Mouse (Mus musculus) spleen, adult 10 weeks (tissue): Measurements from ENCODE around the gene Tgfb3. TPM values are rescaled to one million over a fixed set of nuclear protein-coding genes. Genes with fewer than 3 reads are reported as not detected.

Experiments used
- polyA plus RNA-seq: library from polyadenylated mRNA; stranded (reverse); fragments of 350-450 nt; fragmentation: Illumina TruSeq; extraction: RNeasy Lipid Tissue Mini Kit (QIAGEN cat#74804); gene quantifications from one replicate; pipeline ENCODE4 v1.2.3, GENCODE M21; 2015; ENCODE audit warnings: low replicate concordance; ENCODE audit not compliant: insufficient read depth

The Tgfb3 gene
- 2.7 TPM for polyA plus RNA-seq

DNA sequence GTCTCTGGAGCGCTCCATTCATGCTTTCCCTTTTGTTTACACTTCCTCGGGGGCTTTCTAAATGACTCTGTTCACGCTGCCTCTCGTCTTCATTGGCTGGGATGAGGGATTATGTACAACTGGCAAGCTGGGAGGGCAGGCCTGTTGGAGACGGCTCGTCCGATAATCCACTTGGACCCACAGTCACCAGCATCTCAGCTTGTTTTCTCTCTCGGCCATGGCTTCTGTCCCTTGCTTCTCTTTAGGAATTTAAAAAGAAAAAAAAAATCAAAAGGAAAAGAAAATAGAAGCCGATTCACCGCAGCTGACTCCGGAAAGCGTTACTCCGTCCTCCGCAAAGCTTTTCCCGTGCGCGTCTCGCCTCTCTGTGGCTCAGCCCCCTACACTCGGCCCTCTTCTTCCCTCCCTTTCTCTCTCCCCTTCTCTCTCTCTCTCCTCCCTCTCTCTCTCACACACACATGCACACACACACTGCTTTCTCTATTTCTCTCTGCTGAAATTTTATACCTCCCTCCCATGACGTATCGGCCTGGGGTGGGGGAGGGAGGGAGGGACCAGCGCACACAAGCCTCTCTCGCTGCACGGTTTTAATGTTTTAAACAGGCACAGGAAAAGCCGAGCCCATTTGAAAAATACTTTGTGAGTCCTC, at the start of gene Tgfb3:
TSS of gene Tgfb3 (minus strand) at position 489 of the 649 bp plus-strand sequence.

DNA sequence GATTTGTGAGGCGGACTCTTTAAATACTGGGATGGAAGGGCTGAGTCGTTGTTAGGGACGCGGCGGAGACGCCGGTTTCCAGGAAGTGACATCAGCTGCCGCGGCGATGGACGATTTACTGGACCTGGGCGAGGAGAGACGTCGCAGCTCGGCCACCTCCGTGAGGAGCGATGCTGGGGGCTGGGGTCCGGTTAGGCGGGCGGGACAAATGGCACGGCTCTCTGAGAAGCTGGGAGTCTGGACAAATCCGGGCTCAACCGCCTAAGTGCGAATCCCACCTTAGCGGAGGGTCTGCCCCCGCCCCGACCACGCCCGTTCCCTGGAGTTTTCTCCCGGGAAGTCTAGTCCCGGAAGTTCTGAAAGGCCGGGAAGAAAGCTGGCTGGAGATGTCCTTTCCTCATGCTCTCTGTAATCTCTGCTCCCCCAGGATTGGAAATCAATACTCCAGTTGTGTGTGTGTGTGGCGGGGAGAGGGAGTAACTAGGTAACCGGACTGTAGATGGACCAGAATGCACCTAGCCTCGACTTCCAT, 3.7 kb upstream of the Tgfb3 start, which contains the start of gene Ift43:
TSS of gene Ift43 (plus strand) at position 61 of the 532 bp plus-strand sequence.

Other genes starting within 250 kb of the Tgfb3 start
- gene Ift43, start 3.5 kb upstream of the Tgfb3 start, polyA plus RNA-seq: 9.2 TPM
- 26.8 TPM for gene Gpatch2l, start 162.8 kb upstream of the Tgfb3 start, polyA plus RNA-seq